Mouse (Mus musculus): ENCODE results near the gene Nabp2. TPM values are rescaled to one million over a fixed set of nuclear protein-coding genes. Genes with fewer than 3 reads are reported as not detected.

Gene Nabp2
- total RNA-seq, 1 experiment = 25.3 TPM

- no peak for TF ChIP-seq HCFC1 (IDR thresholded peaks at IDR 0.05; ENCODE audit: borderline replicate concordance, insufficient read depth, low read length)
- TF ChIP-seq CHD2 (IDR thresholded peaks at IDR 0.05; ENCODE audit: low read depth, low read length) = no peak
- no peak for TF ChIP-seq ZC3H11A (IDR thresholded peaks at IDR 0.05; ENCODE audit: borderline replicate concordance, low read depth, low read length)
- no peak for TF ChIP-seq MAFK (IDR thresholded peaks at IDR 0.05; ENCODE audit: insufficient read depth, low read depth, low read length)
- TF ChIP-seq ZNF384 (IDR thresholded peaks at IDR 0.05; ENCODE audit: low read depth, low read length) = no peak
- Histone ChIP-seq H3K27ac (ENCODE audit: insufficient read depth, low read depth, low read length, poor library complexity, severe bottlenecking) (no peak overlapping the region), H3K4me3 (ENCODE audit: insufficient read depth in 1 of 2, low read depth in 1 of 2, low read length in 2 of 2, poor library complexity in 1 of 2, severe bottlenecking in 1 of 2) (no peak overlapping the region), H3K36me3 (ENCODE audit: control insufficient read depth, insufficient read depth, low read length, poor library complexity, severe bottlenecking) (peaks cover 29% of the 10 kb centered on the region), H3K9me3 (ENCODE audit: control insufficient read depth, insufficient read depth, low read depth, low read length) (no peaks in the 10 kb centered on the region), H3K9ac (ENCODE audit: insufficient read depth, low read depth, low read length, poor library complexity, severe bottlenecking) (no peak overlapping the region), H3K4me1 (ENCODE audit: control insufficient read depth in 2 of 2, insufficient read depth in 2 of 2, low read length in 2 of 2, poor library complexity in 1 of 2) (peaks cover 0 to 4% of the 10 kb centered on the region in 2 experiments; a peak in 1 of 4 replicates)
- in situ Hi-C loops (cut with MboI; ENCODE audit: low sequenced_read_pairs in 2 of 2, unreplicated experiment in 2 of 2) = no loop called here
- no peak for DNase-seq (ENCODE audit: low read depth, low spot score)
Observed at GRCm38 (mm10) chr10:128378462-128378861, 32.8 kb downstream of the Nabp2 start.

DNA sequence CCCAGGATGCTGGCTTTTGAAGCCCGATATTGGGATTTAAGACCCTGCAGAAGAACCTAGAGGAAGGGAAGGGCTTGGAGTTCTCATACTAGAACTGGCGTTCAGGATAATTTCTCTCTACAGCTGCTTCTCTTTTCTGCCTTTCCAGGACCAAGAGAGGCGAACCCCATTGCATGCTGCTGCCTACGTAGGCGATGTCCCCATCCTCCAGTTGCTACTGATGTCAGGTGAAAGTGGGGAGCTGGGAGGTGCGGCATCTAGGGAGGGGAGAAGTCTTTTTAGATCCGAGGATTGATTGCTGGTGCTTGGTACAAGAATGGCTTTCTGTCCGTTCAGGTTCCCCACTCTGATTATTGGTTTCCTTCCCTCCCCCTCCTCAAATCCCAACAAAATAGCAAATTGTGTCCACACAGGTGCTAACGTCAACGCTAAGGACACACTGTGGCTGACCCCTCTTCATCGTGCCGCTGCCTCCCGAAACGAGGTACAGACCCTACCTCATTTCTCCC lies 33.3 kb downstream of the Nabp2 start:
- in situ Hi-C loops (cut with MboI; ENCODE audit: low sequenced_read_pairs in 2 of 2, unreplicated experiment in 2 of 2) = no loop called here
- Histone ChIP-seq H3K4me1 (ENCODE audit: control insufficient read depth in 2 of 2, insufficient read depth in 2 of 2, low read length in 2 of 2, poor library complexity in 1 of 2) (peaks cover 3 to 5% of the 10 kb centered on the region in 2 experiments; a peak in 2 of 4 replicates), H3K36me3 (ENCODE audit: control insufficient read depth, insufficient read depth, low read length, poor library complexity, severe bottlenecking) (peaks cover 24% of the 10 kb centered on the region), H3K9me3 (ENCODE audit: control insufficient read depth, insufficient read depth, low read depth, low read length) (no peaks in the 10 kb centered on the region), H3K27ac (ENCODE audit: insufficient read depth, low read depth, low read length, poor library complexity, severe bottlenecking) (no peak overlapping the region), H3K9ac (ENCODE audit: insufficient read depth, low read depth, low read length, poor library complexity, severe bottlenecking) (peak overlapping the region; percentile 97; the same call in 1 of the 2 replicates), H3K4me3 (ENCODE audit: insufficient read depth in 1 of 2, low read depth in 1 of 2, low read length in 2 of 2, poor library complexity in 1 of 2, severe bottlenecking in 1 of 2) (peak overlapping the region; percentile 83 to 96)
- DNase-seq (ENCODE audit: low read depth, low spot score) = no peak
- TF ChIP-seq MAFK (IDR thresholded peaks at IDR 0.05; ENCODE audit: insufficient read depth, low read depth, low read length) = no peak
- no peak for TF ChIP-seq ZC3H11A (IDR thresholded peaks at IDR 0.05; ENCODE audit: borderline replicate concordance, low read depth, low read length)
- TF ChIP-seq HCFC1 (IDR thresholded peaks at IDR 0.05; ENCODE audit: borderline replicate concordance, insufficient read depth, low read length) = no peak
- no peak for TF ChIP-seq CHD2 (IDR thresholded peaks at IDR 0.05; ENCODE audit: low read depth, low read length)
- TF ChIP-seq ZNF384 (IDR thresholded peaks at IDR 0.05; ENCODE audit: low read depth, low read length) = no peak

DNA sequence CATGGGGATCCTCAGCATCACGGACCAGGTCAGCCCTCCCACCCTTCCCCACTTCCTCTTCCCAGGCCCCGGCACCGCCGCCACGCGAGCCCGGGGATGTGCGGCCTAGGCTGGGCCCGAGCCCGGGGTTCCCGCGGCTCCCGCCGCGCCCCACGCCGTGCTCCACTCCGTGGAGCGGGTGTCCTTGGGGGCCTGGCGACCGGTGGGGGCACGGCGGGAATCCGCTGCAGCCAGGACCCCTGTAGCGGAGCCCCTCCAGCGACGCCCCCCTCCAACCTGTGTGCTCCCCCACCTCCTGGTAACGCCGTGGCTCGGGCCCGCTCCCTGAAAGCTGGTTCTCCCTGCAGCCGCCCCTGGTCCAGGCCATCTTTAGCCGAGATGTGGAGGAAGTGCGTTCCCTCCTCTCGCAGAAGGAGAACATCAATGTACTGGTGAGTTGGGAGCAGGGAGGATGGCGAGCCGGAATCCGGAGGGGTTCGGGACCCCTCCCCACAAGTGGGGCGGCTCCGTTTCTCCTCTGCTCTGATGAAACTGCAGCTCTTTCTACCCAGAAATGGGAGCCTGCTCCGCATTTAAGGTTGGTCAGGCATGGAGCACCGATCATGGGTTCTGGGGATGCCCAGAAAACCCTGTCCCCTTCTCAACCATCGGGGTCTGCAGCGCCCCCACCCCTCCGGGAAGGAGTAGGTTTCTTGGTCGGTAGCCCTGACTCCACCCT lies 33.9 kb downstream of the Nabp2 start:
- no peak for DNase-seq (ENCODE audit: low read depth, low spot score)
- no peak for TF ChIP-seq ZNF384 (IDR thresholded peaks at IDR 0.05; ENCODE audit: low read depth, low read length)
- TF ChIP-seq ZC3H11A (IDR thresholded peaks at IDR 0.05; ENCODE audit: borderline replicate concordance, low read depth, low read length) = no peak
- peak; percentile 56; the same call in 1 of the 2 replicates for TF ChIP-seq HCFC1 (IDR thresholded peaks at IDR 0.05; ENCODE audit: borderline replicate concordance, insufficient read depth, low read length)
- no peak for TF ChIP-seq MAFK (IDR thresholded peaks at IDR 0.05; ENCODE audit: insufficient read depth, low read depth, low read length)
- no peak for TF ChIP-seq CHD2 (IDR thresholded peaks at IDR 0.05; ENCODE audit: low read depth, low read length)
- peaks cover 3 to 6% of the 10 kb centered on the region in 2 experiments; a peak in 2 of 4 replicates for H3K4me1 ChIP-seq (ENCODE audit: control insufficient read depth in 2 of 2, insufficient read depth in 2 of 2, low read length in 2 of 2, poor library complexity in 1 of 2)
- no peaks in the 10 kb centered on the region for H3K9me3 ChIP-seq (ENCODE audit: control insufficient read depth, insufficient read depth, low read depth, low read length)
- peaks cover 18% of the 10 kb centered on the region for H3K36me3 ChIP-seq (ENCODE audit: control insufficient read depth, insufficient read depth, low read length, poor library complexity, severe bottlenecking)
- peak overlapping the region; percentile 83 to 96 for H3K4me3 ChIP-seq (ENCODE audit: insufficient read depth in 1 of 2, low read depth in 1 of 2, low read length in 2 of 2, poor library complexity in 1 of 2, severe bottlenecking in 1 of 2)
- in situ Hi-C loops (cut with MboI; ENCODE audit: low sequenced_read_pairs in 2 of 2, unreplicated experiment in 2 of 2) = no loop called here
- H3K27ac ChIP-seq (ENCODE audit: insufficient read depth, low read depth, low read length, poor library complexity, severe bottlenecking) = peak overlapping the region; percentile 10; the same call in 1 of the 2 replicates
- H3K9ac ChIP-seq (ENCODE audit: insufficient read depth, low read depth, low read length, poor library complexity, severe bottlenecking) = peak overlapping the region; percentile 97

- no peak for DNase-seq (ENCODE audit: low read depth, low spot score)
- Histone ChIP-seq H3K4me1 (ENCODE audit: control insufficient read depth in 2 of 2, insufficient read depth in 2 of 2, low read length in 2 of 2, poor library complexity in 1 of 2) (peaks cover 3 to 6% of the 10 kb centered on the region in 2 experiments; a peak in 2 of 4 replicates), H3K9ac (ENCODE audit: insufficient read depth, low read depth, low read length, poor library complexity, severe bottlenecking) (peak within 1 kb of the TSS; percentile 97), H3K27ac (ENCODE audit: insufficient read depth, low read depth, low read length, poor library complexity, severe bottlenecking) (peak within 1 kb of the TSS; percentile 10; the same call in 1 of the 2 replicates), H3K9me3 (ENCODE audit: control insufficient read depth, insufficient read depth, low read depth, low read length) (no peaks in the 10 kb centered on the region), H3K4me3 (ENCODE audit: insufficient read depth in 1 of 2, low read depth in 1 of 2, low read length in 2 of 2, poor library complexity in 1 of 2, severe bottlenecking in 1 of 2) (peak within 1 kb of the TSS; percentile 83 to 96), H3K36me3 (ENCODE audit: control insufficient read depth, insufficient read depth, low read length, poor library complexity, severe bottlenecking) (peaks cover 11% of the 10 kb centered on the region)
- in situ Hi-C loops (cut with MboI; ENCODE audit: low sequenced_read_pairs in 2 of 2, unreplicated experiment in 2 of 2) = no loop called here
- TF ChIP-seq MAFK (IDR thresholded peaks at IDR 0.05; ENCODE audit: insufficient read depth, low read depth, low read length) (no peak), ZNF384 (IDR thresholded peaks at IDR 0.05; ENCODE audit: low read depth, low read length) (no peak), CHD2 (IDR thresholded peaks at IDR 0.05; ENCODE audit: low read depth, low read length) (no peak), ZC3H11A (IDR thresholded peaks at IDR 0.05; ENCODE audit: borderline replicate concordance, low read depth, low read length) (no peak), HCFC1 (IDR thresholded peaks at IDR 0.05; ENCODE audit: borderline replicate concordance, insufficient read depth, low read length) (no peak)
Observed at GRCm38 (mm10) chr10:128376455-128377211, 34.7 kb downstream of the Nabp2 start, which contains the start of gene Ankrd52. TSS of gene Ankrd52 (plus strand) at chr10:128377115.
